Mouse (Mus musculus) gastrocnemius, adult 2 months (tissue): ENCODE results near the gene Stx1b. TPM values are rescaled to one million over a fixed set of nuclear protein-coding genes. Genes with fewer than 3 reads are reported as not detected.
"Not testable (repeated sequence)": the region's sequence is repeated elsewhere in the genome, so short reads cannot be mapped to it uniquely, and the experiment has no call there.

ENCODE experiments used
- DNase-seq: peaks from one replicate; pipeline ENCODE4 v3.0.0; 2022
- H3K27ac ChIP-seq: fragments of 200-600 bp; 2 replicates; pipeline ENCODE4 v1.8.1; 2022; ENCODE audit warnings: mild to moderate bottlenecking
- H3K4me3 ChIP-seq: fragments of 200-600 bp; 2 replicates; pipeline ENCODE4 v1.8.1; 2022; ENCODE audit warnings: mild to moderate bottlenecking, moderate library complexity
- CTCF ChIP-seq: fragments of 200-600 bp; IDR thresholded peaks from 2 replicates; pipeline ENCODE4 v1.8.1; 2022; ENCODE audit warnings: antibody characterized with exemption, mild to moderate bottlenecking, moderate library complexity
- intact Hi-C: fragments of 180-260 bp; cut with DNase I; formaldehyde crosslinking; loops from one replicate; pipeline ENCODE4 v1.15.1; 2025
- long read RNA-seq, 2 experiments: library from polyadenylated mRNA; stranded (forward); transcript quantifications; one replicate each; pipeline ENCODE4 v2.0.0; 2021
- total RNA-seq, 2 experiments: library from RNA; stranded (reverse); gene quantifications; 2 replicates each; pipeline ENCODE4 v1.2.3; 2021

Stx1b gene
- total RNA-seq: 1 to 10 TPM; 1.0 TPM
- long read RNA-seq, experiment 1: 0 reads
- long read RNA-seq, experiment 2, partial matches to known transcripts: 0 of 2 reads
- long read RNA-seq, experiment 2, other reads (novel, unspliced or antisense): 2 of 2 reads

GRCm38 (mm10) chr7:127824176-127824871 is at the start of gene Stx1b, which contains the start of gene Stx4a:
Gene Stx1b, minus strand, starts transcription at chr7:127824549.
Gene Stx4a, plus strand, starts transcription at chr7:127824294.
- intact Hi-C loops: no loop called here
- no peak for TF ChIP-seq CTCF
- Histone ChIP-seq H3K4me3 (peak within 1 kb of the TSS; percentile 71), H3K27ac (peak within 1 kb of the TSS; percentile 71)
- peak; percentile 63 for DNase-seq

DNA sequence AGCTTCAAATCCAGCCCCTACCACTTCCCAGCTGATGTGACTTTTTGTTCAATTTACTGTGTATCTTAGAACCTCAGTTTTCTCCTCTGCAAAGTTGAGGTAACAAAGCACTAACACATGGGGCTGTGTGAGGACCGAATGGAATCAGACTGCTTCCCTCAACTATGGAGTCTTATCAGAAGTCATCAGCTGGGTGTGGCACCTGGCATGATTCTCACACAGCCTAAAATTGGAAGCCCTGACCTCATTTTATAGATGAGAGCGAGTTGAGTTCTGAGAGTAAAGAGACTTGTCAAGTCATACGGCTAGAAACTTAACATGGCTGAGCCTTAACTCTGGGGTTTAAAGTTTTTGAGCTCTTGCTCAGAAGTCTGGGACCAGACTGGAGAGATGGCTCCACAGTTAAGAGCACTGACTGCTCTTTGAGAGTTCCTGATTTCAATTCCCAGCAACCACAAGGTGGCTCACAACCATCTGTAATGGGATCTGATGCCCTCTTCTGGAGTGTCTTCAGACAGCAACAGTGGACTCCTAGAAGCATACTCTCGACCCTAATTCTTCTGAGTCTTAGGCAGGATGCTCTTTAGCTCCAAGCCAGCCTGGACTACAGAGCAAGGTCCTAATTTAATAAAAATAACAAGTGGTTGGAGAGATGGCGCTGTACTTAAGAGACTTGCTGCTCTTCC is 45.9 kb upstream of the Stx1b start:
- intact Hi-C loops: no loop called here
- Histone ChIP-seq H3K27ac (peak overlapping the region; percentile 73), H3K4me3 (no peak overlapping the region)
- TF ChIP-seq CTCF: peak; percentile 36; the same call in 1 of the 2 replicates
- DNase-seq: no peak

DNA sequence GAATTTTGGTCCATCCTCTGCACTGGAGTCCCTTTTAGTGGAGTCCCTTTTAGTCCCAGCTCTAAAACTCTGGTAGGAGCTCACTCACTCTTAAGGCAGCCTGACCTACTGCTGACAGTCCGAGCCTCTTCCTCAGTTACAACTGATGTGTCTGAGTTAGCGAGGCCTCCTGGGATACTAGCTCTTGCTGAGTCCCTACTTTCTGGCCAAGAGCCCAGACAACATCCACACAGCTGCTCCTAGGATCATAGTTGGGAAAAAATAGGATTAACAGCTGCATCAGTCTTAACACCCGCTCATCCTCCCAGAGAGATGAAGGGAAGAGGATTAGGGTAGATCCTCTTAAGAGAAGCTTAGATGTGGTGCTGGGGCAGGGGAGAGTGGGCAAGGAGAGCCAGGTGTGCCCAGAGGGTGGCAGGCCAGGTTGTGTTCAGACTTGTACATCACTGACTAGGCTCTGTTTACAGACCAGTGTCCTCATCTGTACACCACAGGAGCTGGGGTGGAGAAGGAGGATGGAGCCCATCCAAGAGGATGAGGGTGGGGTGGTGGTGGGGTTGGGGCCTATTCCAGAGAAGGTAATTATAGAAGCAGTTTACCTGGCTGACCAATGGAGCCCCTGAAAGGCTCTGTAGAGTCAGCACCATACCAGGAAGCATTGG is 44.9 kb upstream of the Stx1b start:
- DNase-seq: peak; percentile 54
- Histone ChIP-seq H3K27ac (peak overlapping the region; percentile 73), H3K4me3 (no peak overlapping the region)
- TF ChIP-seq CTCF: no peak
- intact Hi-C loops: no loop called here

- Histone ChIP-seq H3K27ac (no peak overlapping the region), H3K4me3 (no peak overlapping the region)
- no peak for TF ChIP-seq CTCF
- intact Hi-C loops: no loop called here
- DNase-seq: no peak
Measured at GRCm38 (mm10) chr7:127867641-127868040, 43.3 kb upstream of the Stx1b start.

GRCm38 (mm10) chr7:127866434-127866833 is 42.1 kb upstream of the Stx1b start:
- Histone ChIP-seq H3K4me3 (no peak overlapping the region), H3K27ac (no peak overlapping the region)
- DNase-seq: no peak
- intact Hi-C loops: no loop called here
- TF ChIP-seq CTCF: no peak

- Histone ChIP-seq H3K4me3 (no peak overlapping the region), H3K27ac (no peak overlapping the region)
- no peak for DNase-seq
- no peak for TF ChIP-seq CTCF
- intact Hi-C loops: no loop called here
Measured at GRCm38 (mm10) chr7:127858258-127858657, 33.9 kb upstream of the Stx1b start.

- TF ChIP-seq CTCF: no peak
- Histone ChIP-seq H3K4me3 (no peak overlapping the region), H3K27ac (peak overlapping the region; percentile 78)
- DNase-seq: no peak
- intact Hi-C loops: no loop called here
Measured at GRCm38 (mm10) chr7:127850906-127851305, 26.6 kb upstream of the Stx1b start.

- DNase-seq: peak; percentile 39
- peak overlapping the region; percentile 78 for H3K27ac ChIP-seq
- TF ChIP-seq CTCF: no peak
- peak overlapping the region; percentile 32 for H3K4me3 ChIP-seq
- intact Hi-C loops: no loop called here
Measured at GRCm38 (mm10) chr7:127849973-127850875, 25.9 kb upstream of the Stx1b start.

- H3K4me3 ChIP-seq: peak overlapping the region; percentile 71
- peak; percentile 88 for DNase-seq
- no peak for TF ChIP-seq CTCF
- intact Hi-C loops: loop anchor here (5.0 kb wide), 1 partner anchor 40 kb away; the partner anchor contains the start of gene Hsd3b7
- peak overlapping the region; percentile 96 for H3K27ac ChIP-seq
Measured at GRCm38 (mm10) chr7:127842001-127842718, 17.8 kb upstream of the Stx1b start.

DNA sequence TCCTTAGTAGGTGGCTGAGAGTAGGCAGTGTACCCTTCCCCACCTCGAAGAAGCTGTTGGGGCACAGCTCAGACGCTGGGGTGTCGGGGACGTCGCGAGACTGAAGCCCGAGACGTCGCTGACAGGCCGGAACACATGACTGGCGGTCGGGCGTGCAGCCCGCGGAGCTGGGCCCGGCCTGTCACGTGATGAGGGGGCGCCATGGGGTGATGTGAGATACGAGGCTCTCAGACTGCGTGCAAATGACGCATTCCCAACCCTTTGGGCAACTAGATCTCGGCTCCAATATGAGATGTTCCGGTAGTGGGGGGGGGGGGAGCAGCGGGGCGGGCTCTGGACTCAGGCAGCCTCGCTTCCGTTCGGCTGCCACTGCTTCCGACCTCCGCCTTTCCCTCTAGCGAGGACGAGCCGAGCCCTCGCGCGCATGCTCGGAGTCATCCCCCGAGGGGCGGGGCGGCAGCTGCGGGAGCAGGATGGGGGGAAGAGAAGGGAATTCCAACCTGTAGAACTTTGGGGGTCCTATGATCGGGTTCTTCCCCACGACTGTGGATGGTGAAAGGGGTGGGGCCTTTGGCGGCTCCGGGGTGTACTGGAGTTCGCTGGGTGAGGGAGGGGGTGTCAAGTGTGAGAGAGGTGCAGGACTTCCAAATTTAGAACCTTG is 17.1 kb upstream of the Stx1b start:
- intact Hi-C loops: loop anchor here (2.0 to 5.0 kb wide), 2 partner anchors 33 to 39 kb away; partner anchors contain the start of gene Hsd3b7
- H3K4me3 ChIP-seq: peak overlapping the region; percentile 71
- no peak for TF ChIP-seq CTCF
- DNase-seq: peak; percentile 97
- H3K27ac ChIP-seq: peak overlapping the region; percentile 96

- TF ChIP-seq CTCF: no peak
- intact Hi-C loops: loop anchor here (2.0 to 5.0 kb wide), 2 partner anchors 34 to 39 kb away; partner anchors contain the start of gene Hsd3b7
Measured at GRCm38 (mm10) chr7:127840886-127841285, 16.5 kb upstream of the Stx1b start.

DNA sequence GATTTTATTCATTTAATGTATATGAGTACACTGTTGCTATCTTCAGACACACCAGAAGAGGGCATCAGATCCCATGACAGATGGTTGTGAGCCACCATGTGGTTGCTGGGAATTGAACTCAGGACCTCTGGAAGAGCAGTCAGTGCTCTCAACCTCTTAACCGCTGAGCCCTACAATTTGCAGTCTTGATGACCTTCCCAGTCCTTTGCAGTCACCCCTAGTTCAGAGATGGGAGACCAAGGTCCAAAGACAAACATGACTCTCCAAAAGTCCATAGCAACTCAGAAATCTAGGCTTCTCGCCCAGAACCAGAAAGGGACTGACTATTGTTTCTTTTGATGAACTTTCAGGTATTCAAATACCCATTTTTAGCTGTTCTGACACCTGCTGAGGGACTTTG is 15.7 kb upstream of the Stx1b start:
- DNase-seq, H3K4me3 ChIP-seq: not testable (repeated sequence)
- peak overlapping the region; percentile 96; the same call in 1 of the 2 replicates for H3K27ac ChIP-seq
- intact Hi-C loops: loop anchor here (2.0 to 5.0 kb wide), 2 partner anchors 35 to 38 kb away; partner anchors contain the start of gene Hsd3b7

More at GRCm38 (mm10) chr7:127840886-127841285, 16.5 kb upstream of the Stx1b start:
- Histone ChIP-seq H3K4me3 (peak overlapping the region; percentile 71), H3K27ac (peak overlapping the region; percentile 96)
- peak; percentile 65 for DNase-seq
